Mouse (Mus musculus) liver, embryonic 11.5 days (tissue): Measurements from ENCODE around the gene Rps26. TPM values are rescaled to one million over a fixed set of nuclear protein-coding genes. Genes with fewer than 3 reads are reported as not detected.

Experiments
- ATAC-seq: fragments of 200-750 bp; cut with Nextera tagmentation; replicated peaks from 2 replicates; pipeline ENCODE4 v1.8.0; 2017; ENCODE audit warnings: moderate number of reproducible peaks, mild to moderate bottlenecking, moderate TSS enrichment, moderate library complexity; ENCODE audit not compliant: low FRiP score
- DNase-seq: peaks from one replicate; pipeline ENCODE4 v3.0.0-alpha.2; 2017; ENCODE audit warnings: low spot score
- H3K27ac ChIP-seq: fragments of 300-500 bp; sonication (generic); 2 replicates; pipeline ENCODE4 v1.5.1; 2014; ENCODE audit warnings: mild to moderate bottlenecking, low read depth, low read length, control low read depth
- H3K27me3 ChIP-seq: fragments of 300-500 bp; sonication (generic); replicated peaks from 2 replicates; pipeline ENCODE4 v1.6.1; 2014; ENCODE audit warnings: low read length, mixed read lengths; ENCODE audit not compliant: control insufficient read depth, insufficient read depth
- H3K36me3 ChIP-seq: fragments of 300-500 bp; sonication (generic); 2 replicates; pipeline ENCODE4 v1.6.1; 2014; ENCODE audit warnings: mild to moderate bottlenecking, low read length, moderate library complexity, mixed read lengths; ENCODE audit not compliant: control insufficient read depth, insufficient read depth
- H3K4me1 ChIP-seq: fragments of 300-500 bp; sonication (generic); replicated peaks from 2 replicates; pipeline ENCODE4 v1.6.1; 2014; ENCODE audit warnings: low read length, mixed read lengths; ENCODE audit not compliant: control insufficient read depth, insufficient read depth
- H3K4me2 ChIP-seq: fragments of 300-500 bp; sonication (generic); 2 replicates; pipeline ENCODE4 v1.6.1; 2014; ENCODE audit warnings: mild to moderate bottlenecking, control low read depth, moderate library complexity
- H3K4me3 ChIP-seq: fragments of 300-500 bp; sonication (generic); 2 replicates; pipeline ENCODE4 v1.5.1; 2014; ENCODE audit warnings: low read depth, low read length, control low read depth
- H3K9ac ChIP-seq: fragments of 300-500 bp; sonication (generic); 2 replicates; pipeline ENCODE4 v1.6.1; 2014; ENCODE audit warnings: low read depth, low read length, control low read depth
- H3K9me3 ChIP-seq: fragments of 300-500 bp; sonication (generic); 2 replicates; pipeline ENCODE4 v1.6.1; 2016; ENCODE audit warnings: low read length, inconsistent platforms, mixed read lengths; ENCODE audit not compliant: control insufficient read depth
- WGBS: fragments of 180-500 bp; shearing (Covaris S2); extraction: QIAGEN DNeasy Blood & Tissue Kit; methylation state at CpG from one replicate; pipeline ENCODE4 v1.1.7; 2014; 5-methylcytosine and 5-hydroxymethylcytosine counted together
- polyA plus RNA-seq: library from polyadenylated mRNA; unstranded; fragments of >200 nt; fragmentation: Nextera tagmentation; extraction: Ambion mirVana; gene quantifications from 2 replicates; pipeline ENCODE4 v1.2.1, GENCODE M21; 2014

The Rps26 gene
- polyA plus RNA-seq, 1 experiment from 2014 or later: 955 TPM

DNA sequence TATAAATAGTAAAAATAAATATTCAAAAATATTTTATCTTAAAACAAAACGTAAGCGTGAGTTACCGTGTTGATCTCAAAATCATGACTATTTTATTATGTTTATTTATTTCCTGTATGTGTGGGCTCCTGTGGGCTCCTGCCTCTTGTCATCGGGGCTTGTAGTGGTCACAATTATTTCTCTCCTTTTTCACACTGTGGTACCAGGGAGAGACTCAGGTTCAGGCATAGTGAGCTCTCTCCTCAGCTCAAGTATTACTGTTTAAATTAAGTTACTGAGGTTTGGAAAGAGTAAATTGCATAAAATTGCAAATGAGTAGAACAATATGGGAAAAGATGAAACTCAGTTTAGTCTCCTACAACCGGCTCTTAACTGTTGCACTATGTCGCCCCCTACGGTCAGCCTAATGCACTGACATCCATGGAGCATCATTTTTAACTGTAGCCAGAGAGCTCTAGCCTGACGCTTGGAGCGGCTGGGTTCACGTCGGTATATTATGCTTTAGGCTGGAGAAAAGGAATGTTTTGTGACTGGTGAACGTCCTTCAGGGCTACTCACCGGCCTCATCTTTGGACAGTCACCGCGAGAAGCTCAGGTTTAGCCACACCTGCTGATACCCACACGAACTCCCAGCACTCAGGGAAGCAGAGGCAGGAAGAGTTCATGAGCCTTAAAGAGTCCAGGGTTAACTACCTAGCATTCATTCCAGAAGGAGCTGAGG lies 14.0 kb downstream of the Rps26 start:
- 13% methylated on average over 16 of the region's 16 CpGs for WGBS
- Histone ChIP-seq H3K36me3 (no peaks in the 10 kb centered on the region), H3K27ac (no peak overlapping the region), H3K4me1 (peaks cover 2% of the 10 kb centered on the region; the same call in 1 of the 2 replicates), H3K4me2 (peak overlapping the region; percentile 54), H3K27me3 (no peaks in the 10 kb centered on the region; the same call in 1 of the 2 replicates), H3K4me3 (peak overlapping the region; percentile 19; the same call in 1 of the 2 replicates), H3K9ac (0 out of 2 replicates have a peak overlapping the region, but pooled peaks have one; percentile 17), H3K9me3 (no peaks in the 10 kb centered on the region)
- ATAC-seq (peak; percentile 81), DNase-seq (peak; percentile 68)

DNA sequence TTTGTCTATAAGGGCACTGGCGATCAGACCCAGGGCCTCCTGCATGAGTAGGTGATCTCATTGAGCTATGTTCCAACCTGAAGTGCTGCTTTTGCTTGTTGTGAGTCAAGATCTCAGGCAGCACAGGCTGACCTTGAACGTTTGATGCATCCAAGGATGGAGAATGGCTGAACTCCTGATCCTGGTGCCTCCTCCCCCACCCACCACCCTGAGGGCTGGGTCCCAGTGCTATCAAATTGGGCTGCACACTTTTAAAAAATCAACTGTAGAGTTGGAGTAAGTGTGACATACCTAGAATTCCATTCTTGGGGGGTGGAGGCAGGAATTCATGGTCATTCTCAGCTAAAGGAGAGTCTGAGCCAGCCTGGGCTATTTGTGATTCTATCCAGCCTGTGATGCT lies 20.1 kb downstream of the Rps26 start:
- DNase-seq (no peak), ATAC-seq (no peak)
- H3K4me1 ChIP-seq: no peaks in the 10 kb centered on the region
- 38% methylated on average over 2 of the region's 2 CpGs for WGBS
- no peaks in the 10 kb centered on the region for H3K27me3 ChIP-seq
- H3K36me3 ChIP-seq: no peaks in the 10 kb centered on the region
- no peaks in the 10 kb centered on the region for H3K9me3 ChIP-seq
- no peak overlapping the region for H3K27ac ChIP-seq
- H3K4me3 ChIP-seq: no peak overlapping the region
- no peak overlapping the region for H3K4me2 ChIP-seq
- H3K9ac ChIP-seq: no peak overlapping the region

DNA sequence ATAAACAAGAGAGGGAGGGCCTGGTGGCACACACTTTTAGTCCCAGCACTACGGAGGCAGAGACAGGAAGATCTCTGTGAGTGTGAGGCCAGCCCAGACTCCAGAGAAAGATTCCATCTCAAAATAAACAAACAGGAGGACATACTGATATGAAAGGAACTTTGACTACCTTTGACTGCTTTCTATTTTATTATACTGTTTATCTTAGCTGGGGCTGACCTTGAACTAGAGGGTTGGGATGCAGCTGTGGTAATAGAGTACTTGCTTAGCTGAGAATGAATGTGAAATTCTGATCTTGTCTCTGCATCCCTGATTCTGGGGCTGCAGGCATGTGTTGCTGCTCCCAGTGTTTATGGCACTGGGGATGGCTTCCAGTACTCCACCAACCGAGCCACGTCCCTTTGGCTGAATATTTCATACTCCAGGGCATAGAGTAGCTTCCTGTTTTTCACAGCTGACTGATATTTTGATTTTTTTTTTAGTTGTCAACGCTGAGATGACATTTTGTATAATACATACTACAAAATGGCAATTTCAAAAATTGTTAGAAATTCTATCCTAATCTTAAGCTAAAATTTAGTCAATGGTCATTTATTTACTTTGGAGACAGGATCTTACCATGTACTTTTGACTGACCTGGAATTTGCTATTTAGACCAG lies 23.9 kb downstream of the Rps26 start:
- DNase-seq: no peak
- Histone ChIP-seq H3K36me3 (no peaks in the 10 kb centered on the region), H3K4me1 (no peaks in the 10 kb centered on the region), H3K4me3 (no peak overlapping the region), H3K9me3 (no peaks in the 10 kb centered on the region), H3K9ac (no peak overlapping the region), H3K4me2 (no peak overlapping the region), H3K27ac (no peak overlapping the region), H3K27me3 (no peaks in the 10 kb centered on the region)
- ATAC-seq: no peak
- 73% methylated on average over 4 of the region's 4 CpGs for WGBS

DNA sequence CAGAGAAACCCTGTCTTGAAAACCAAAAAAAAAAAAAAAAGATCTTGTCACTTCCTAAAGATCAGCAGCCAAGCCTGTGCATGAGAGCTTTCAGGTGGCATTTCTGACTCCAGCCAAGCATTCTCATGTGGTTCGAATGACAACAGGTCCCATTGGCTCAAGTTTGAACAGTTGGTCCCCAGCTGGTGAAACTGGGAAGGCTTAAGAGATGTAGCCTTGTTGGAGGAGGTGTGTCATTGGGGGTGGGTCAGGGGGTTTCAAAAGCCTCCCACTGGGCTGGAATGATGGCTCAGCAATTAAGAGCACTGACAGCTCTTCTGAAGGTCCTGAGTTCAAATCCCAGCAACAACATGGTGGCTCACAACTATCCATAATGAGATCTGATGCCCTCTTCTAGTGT lies 25.0 kb downstream of the Rps26 start:
- no peaks in the 10 kb centered on the region for H3K27me3 ChIP-seq
- no peak overlapping the region for H3K27ac ChIP-seq
- H3K9me3 ChIP-seq: no peaks in the 10 kb centered on the region
- ATAC-seq (no peak), DNase-seq (no peak)
- 87% methylated on average over 1 of the region's 1 CpGs for WGBS
- no peaks in the 10 kb centered on the region for H3K4me1 ChIP-seq
- no peak overlapping the region for H3K4me2 ChIP-seq
- no peak overlapping the region for H3K9ac ChIP-seq
- no peak overlapping the region for H3K4me3 ChIP-seq
- no peaks in the 10 kb centered on the region for H3K36me3 ChIP-seq

DNA sequence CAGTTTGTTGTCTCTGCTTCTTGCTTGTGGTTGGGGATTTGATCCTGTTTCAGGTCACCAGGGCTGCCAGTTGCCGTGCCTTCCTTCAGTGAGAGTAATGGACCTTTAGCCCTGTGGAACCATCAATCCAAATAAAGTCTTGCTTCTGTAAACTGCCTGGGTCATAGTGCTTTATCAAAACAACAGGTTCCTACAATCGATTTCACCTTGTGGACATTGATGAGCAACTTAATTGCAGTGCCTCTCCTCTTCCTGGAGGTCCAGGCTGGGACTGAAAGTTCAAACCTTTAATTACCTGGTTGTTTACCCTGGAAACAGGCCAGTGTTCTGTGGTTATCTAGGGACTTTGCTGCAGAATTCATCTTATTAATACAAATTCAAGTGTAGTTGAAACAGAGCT lies 28.1 kb downstream of the Rps26 start:
- Histone ChIP-seq H3K4me2 (no peak overlapping the region), H3K9me3 (no peaks in the 10 kb centered on the region), H3K9ac (no peak overlapping the region), H3K4me1 (no peaks in the 10 kb centered on the region), H3K4me3 (no peak overlapping the region), H3K36me3 (no peaks in the 10 kb centered on the region), H3K27me3 (no peaks in the 10 kb centered on the region), H3K27ac (no peak overlapping the region)
- ATAC-seq (no peak), DNase-seq (no peak)
- 60% methylated on average over 2 of the region's 2 CpGs for WGBS

DNA sequence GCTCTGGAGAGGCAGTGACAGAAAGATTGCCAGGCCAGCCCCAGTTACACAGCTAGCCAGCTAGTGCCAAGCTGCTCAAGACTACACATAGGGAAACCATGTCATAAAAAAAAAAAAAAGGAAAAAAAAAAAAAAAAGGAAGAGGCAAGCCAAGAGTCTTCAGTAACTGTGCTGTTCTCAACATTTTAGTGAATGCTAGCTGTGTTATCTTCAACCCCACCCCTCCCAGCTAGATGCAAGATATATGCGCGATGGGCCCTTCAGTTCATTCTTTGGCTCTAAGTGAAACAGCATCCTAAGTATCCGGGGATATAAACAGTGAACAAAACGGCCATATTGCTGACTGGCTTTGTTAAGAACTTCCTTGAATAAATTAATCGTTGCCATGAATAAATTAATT lies 33.8 kb downstream of the Rps26 start:
- no peak overlapping the region for H3K27ac ChIP-seq
- peaks cover 6% of the 10 kb centered on the region for H3K4me1 ChIP-seq
- no peak overlapping the region for H3K4me2 ChIP-seq
- no peak overlapping the region for H3K4me3 ChIP-seq
- no peak for DNase-seq
- H3K9ac ChIP-seq: no peak overlapping the region
- peaks cover 24% of the 10 kb centered on the region for H3K27me3 ChIP-seq
- H3K9me3 ChIP-seq: no peaks in the 10 kb centered on the region
- ATAC-seq: no peak
- H3K36me3 ChIP-seq: no peaks in the 10 kb centered on the region
- 64% methylated on average over 5 of the region's 5 CpGs for WGBS

DNA sequence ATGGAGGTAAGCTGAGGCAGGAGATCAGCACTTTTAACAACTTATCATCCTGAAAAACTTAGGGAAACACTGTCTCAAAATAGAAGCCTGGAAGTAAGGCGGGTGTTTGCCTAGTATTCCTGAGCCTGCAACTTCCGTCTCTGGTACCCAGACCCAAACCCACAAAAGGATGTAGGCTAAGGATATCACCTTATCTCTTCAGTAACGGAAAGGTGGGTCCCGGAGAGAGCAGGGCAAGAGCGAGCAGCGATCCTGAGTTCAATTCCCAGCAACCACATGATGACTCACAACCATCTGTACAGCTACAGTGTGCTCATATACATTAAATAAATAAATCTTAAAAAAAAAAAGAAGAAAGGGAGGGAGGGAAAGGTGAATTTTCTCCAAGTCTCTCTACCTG lies 35.1 kb downstream of the Rps26 start:
- Histone ChIP-seq H3K4me2 (no peak overlapping the region), H3K4me3 (no peak overlapping the region), H3K9ac (no peak overlapping the region), H3K27me3 (peaks cover 37% of the 10 kb centered on the region), H3K4me1 (peaks cover 7% of the 10 kb centered on the region), H3K36me3 (no peaks in the 10 kb centered on the region), H3K9me3 (no peaks in the 10 kb centered on the region), H3K27ac (no peak overlapping the region)
- no peak for DNase-seq
- ATAC-seq: no peak
- 45% methylated on average over 6 of the region's 6 CpGs for WGBS

DNA sequence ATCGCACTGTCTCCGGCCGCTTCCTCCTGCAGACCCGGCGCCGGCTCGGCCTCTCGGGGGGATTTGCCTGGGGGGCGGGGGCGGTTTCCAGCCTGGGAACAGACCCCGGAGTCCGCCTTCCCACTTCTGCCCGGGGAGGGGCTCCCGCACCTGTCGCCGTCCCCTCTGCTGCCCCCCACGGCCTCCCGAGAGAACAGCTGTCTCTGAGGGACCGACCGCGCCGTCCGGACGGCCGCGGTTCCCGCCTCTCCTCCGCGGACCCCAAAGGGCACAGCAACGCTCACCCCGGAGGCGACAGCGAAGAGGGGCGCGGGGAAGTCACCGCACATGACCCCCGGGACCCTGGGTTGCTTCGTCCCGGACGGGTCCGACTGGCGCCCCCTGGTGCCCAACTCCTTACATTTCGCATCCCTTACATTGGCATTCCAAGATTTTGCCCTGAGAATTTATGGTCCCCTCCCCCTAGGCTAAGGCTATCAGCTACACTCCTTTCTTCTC lies 36.3 kb downstream of the Rps26 start:
- no peaks in the 10 kb centered on the region for H3K36me3 ChIP-seq
- under 1% methylated on average over 41 of the region's 43 CpGs for WGBS
- no peaks in the 10 kb centered on the region for H3K9me3 ChIP-seq
- no peak overlapping the region for H3K27ac ChIP-seq
- peak overlapping the region; percentile 54 for H3K9ac ChIP-seq
- H3K4me2 ChIP-seq: peak overlapping the region; percentile 99
- H3K4me3 ChIP-seq: peak overlapping the region; percentile 71
- peaks cover 45% of the 10 kb centered on the region for H3K27me3 ChIP-seq
- peaks cover 8% of the 10 kb centered on the region for H3K4me1 ChIP-seq
- peak; percentile 32 for ATAC-seq
- DNase-seq: peak; percentile 76
